In genomic region chr9:63641983-63642646, GRCm38 (mm10) we compare ENCODE assay signal across 25 mouse cellular contexts. TPM values are rescaled to one million over a fixed set of nuclear protein-coding genes. Genes with fewer than 3 reads are reported as not detected.
DNase-seq lines count a peak whose midpoint lies in the region; ATAC-seq and TF ChIP-seq lines count a peak whose summit lies in the region.
"Had no signal": no experiment of that assay in that cellular context is flagged by ENCODE, and none has a peak within 500 bp of the region (broad histone marks: within the 10 kb centered on the region; RNA-seq: fewer than 3 reads in every experiment).

No protein-coding gene starts in this region.

- H3K27ac ChIP-seq in MEL (ENCODE audit: control insufficient read depth, low read depth, low read length), result no peak overlapping the region
- H3K27ac ChIP-seq: forebrain, embryonic 12.5 days; heart, adult 2 months; hindbrain, embryonic 12.5 days; stomach, postnatal 0 days had no signal

- H3K9me3 ChIP-seq in MEL (replicated peaks; ENCODE audit: insufficient read depth, low read length), result no peaks in the 10 kb centered on the region
- H3K9me3 ChIP-seq: forebrain, embryonic 12.5 days; hindbrain, embryonic 12.5 days had no signal

- H3K9ac ChIP-seq in MEL (ENCODE audit: control insufficient read depth, low read depth, low read length, poor library complexity, severe bottlenecking), result no peak overlapping the region
- H3K9ac ChIP-seq: forebrain, embryonic 12.5 days; hindbrain, embryonic 12.5 days; liver, postnatal 0 days had no signal

- H3K79me2 ChIP-seq in MEL (ENCODE audit: control insufficient read depth, insufficient read depth, low read length, poor library complexity), result no peaks in the 10 kb centered on the region

- no peak for TF ChIP-seq CTCF in MEL (IDR thresholded peaks at IDR 0.05 in 2 of 3, conservative IDR thresholded peaks at IDR 0.05 in 1 of 3; ENCODE audit: control insufficient read depth in 1 of 3, insufficient read depth in 1 of 3, low read depth in 2 of 3, low read length in 3 of 3, poor library complexity in 1 of 3, severe bottlenecking in 1 of 3)

- no peak overlapping the region for H3K4me3 ChIP-seq in MEL (ENCODE audit: control insufficient read depth in 1 of 2, insufficient read depth in 1 of 2, low read depth in 2 of 2, low read length in 2 of 2)
- H3K4me3 ChIP-seq: forebrain, embryonic 12.5 days; heart, adult 2 months; hindbrain, embryonic 12.5 days had no signal

- H3K4me1 ChIP-seq in MEL (ENCODE audit: control insufficient read depth in 1 of 2, insufficient read depth in 2 of 2, low read length in 2 of 2), result no peaks in the 10 kb centered on the region
- H3K4me1 ChIP-seq: forebrain, embryonic 12.5 days; hindbrain, embryonic 12.5 days had no signal

- H3K36me3 ChIP-seq in MEL (ENCODE audit: control insufficient read depth in 1 of 2, insufficient read depth in 2 of 2, low read length in 2 of 2), result no peaks in the 10 kb centered on the region; a peak in 1 of 4 replicates

- no peak for TF ChIP-seq EP300 in MEL (IDR thresholded peaks at IDR 0.05; ENCODE audit: low read depth in 1 of 2, low read length in 2 of 2)

- DNase-seq in layer of hippocampus, adult 9-11 months, result peak; percentile 65
- DNase-seq in layer of hippocampus, postnatal 14 days (ENCODE audit: low spot score in 2 of 2), result no peak
- DNase-seq in MEL (ENCODE audit: low read depth, low spot score), result no peak
- peak; percentile 83 for DNase-seq in brain, adult 2 months (ENCODE audit: low read depth, low spot score)
- DNase-seq in testis, postnatal 10 days (ENCODE audit: low spot score), result no peak
- no peak for DNase-seq in thymus, postnatal 36 days
- no peak for DNase-seq in urinary bladder, postnatal 14 days (ENCODE audit: low spot score)
- DNase-seq: adrenal gland, postnatal 10 days; B cell, adult 2 months; cerebellum, postnatal 36 days; gastrocnemius, postnatal 14 days; heart, adult 2 months; left cerebral cortex, postnatal 4 days; liver, postnatal 0 days; lung, postnatal 4 days; midbrain, embryonic 14.5 days; thymus, postnatal 14 days had no signal

- H3K27me3 ChIP-seq in MEL (ENCODE audit: control insufficient read depth in 1 of 2, insufficient read depth in 2 of 2, low read length in 2 of 2), result no peaks in the 10 kb centered on the region
- H3K27me3 ChIP-seq: forebrain, embryonic 12.5 days; hindbrain, embryonic 12.5 days had no signal

- no peak for TF ChIP-seq RAD21 in MEL (IDR thresholded peaks at IDR 0.05; ENCODE audit: low read depth, low read length)

- no peak for TF ChIP-seq POLR2A in MEL (IDR thresholded peaks at IDR 0.05; ENCODE audit: control insufficient read depth in 1 of 2, insufficient read depth in 1 of 2, low read depth in 1 of 2, low read length in 2 of 2, poor library complexity in 1 of 2)

- ATAC-seq in megakaryocyte, adult 5-6 weeks (ENCODE audit: poor library complexity, severe bottlenecking), result peak; percentile 71
- ATAC-seq: liver, postnatal 0 days had no signal

TF ChIP-seq in MEL, 35 proteins besides CTCF, POLR2A, EP300 and RAD21:
- no peak for TF ChIP-seq ZC3H11A (IDR thresholded peaks at IDR 0.05; ENCODE audit: low read depth, low read length)
- no peak for TF ChIP-seq TBP (IDR thresholded peaks at IDR 0.05; ENCODE audit: low read depth, low read length)
- TF ChIP-seq SMC3 (IDR thresholded peaks at IDR 0.05; ENCODE audit: low read depth, low read length), result no peak
- peak; percentile 95 for TF ChIP-seq ZKSCAN1 (IDR thresholded peaks at IDR 0.05; ENCODE audit: low read depth, low read length)

RNA-seq across cellular contexts. Expression of gene Aagab, which starts 39.7 kb away (rescaled TPM):
- 10 to 100 TPM; 47.8 to 58.7 TPM for total RNA-seq in layer of hippocampus, postnatal 14 days (2021)
- total RNA-seq in MEL (2012; rRNA removed), result 15.1 and 16.1 TPM in 2 replicates
- 10 to 100 TPM in 1 of 2 experiments, not detected in 1; 27.4 TPM for polyA plus RNA-seq in MEL (2012; ENCODE audit: insufficient read depth in 1 of 2, insufficient read length in 2 of 2, low read depth in 1 of 2, low replicate concordance in 2 of 2, missing spikeins in 1 of 2)
- 12.5 and 13.3 TPM in 2 replicates for total RNA-seq in megakaryocyte, adult 5-6 weeks (2015)
- total RNA-seq in megakaryocyte, adult 5-6 weeks (2017), result 24.5 and 25.6 TPM in 2 replicates

RNA-seq across cellular contexts. Expression of gene Iqch, which starts 39.8 kb away (rescaled TPM):
- total RNA-seq in layer of hippocampus, postnatal 14 days (2021), result under 1 TPM; 0.14 to 0.16 TPM
- total RNA-seq in MEL (2012; rRNA removed), result not detected in 2 replicates
- polyA plus RNA-seq in MEL (2012; ENCODE audit: insufficient read depth in 1 of 2, insufficient read length in 2 of 2, low read depth in 1 of 2, low replicate concordance in 2 of 2, missing spikeins in 1 of 2), result not detected
- total RNA-seq in megakaryocyte, adult 5-6 weeks (2015), result not detected in 2 replicates
- not detected in 2 replicates for total RNA-seq in megakaryocyte, adult 5-6 weeks (2017)
- total RNA-seq: heart, adult 2 months; neutrophil, adult 5-6 weeks had no signal
- polyA plus RNA-seq: cerebellum, adult 2 months; embryonic facial prominence, embryonic 11.5 days; forebrain, embryonic 12.5 days; large intestine, adult 2 months; stomach, postnatal 0 days had no signal

Comparison
In these comparisons a context has a peak if more than half of its experiments do, and no peak if none do; other contexts are left out.
1. DNase-seq: peak in layer of hippocampus, adult 9-11 months (single experiment) and brain, adult 2 months (single experiment); none in layer of hippocampus, postnatal 14 days (0 of 2), MEL (single experiment), testis, postnatal 10 days (single experiment), thymus, postnatal 36 days (0 of 2) and urinary bladder, postnatal 14 days (single experiment).